Mouse (Mus musculus): ENCODE measurements around the gene Sgcd. TPM values are rescaled to one million over a fixed set of nuclear protein-coding genes. Genes with fewer than 3 reads are reported as not detected.

Sgcd gene
- polyA plus RNA-seq, 2 experiments from 2014 or later, result not detected

GRCm38 (mm10) chr11:47129992-47130391 is 858.8 kb downstream of the Sgcd start:
- ATAC-seq, result no peak

- ATAC-seq, result no peak
Observed at GRCm38 (mm10) chr11:47129166-47129565, 859.6 kb downstream of the Sgcd start.

GRCm38 (mm10) chr11:47128331-47128730 is 860.4 kb downstream of the Sgcd start:
- no peak for ATAC-seq

- ATAC-seq, result no peak
Observed at GRCm38 (mm10) chr11:47120874-47121273, 867.9 kb downstream of the Sgcd start.

- no peak for ATAC-seq
Observed at GRCm38 (mm10) chr11:47117896-47118295, 870.9 kb downstream of the Sgcd start.

GRCm38 (mm10) chr11:47114366-47114765 is 874.4 kb downstream of the Sgcd start:
- no peak for ATAC-seq

- no peak for ATAC-seq
Observed at GRCm38 (mm10) chr11:47113081-47113480, 875.7 kb downstream of the Sgcd start.

GRCm38 (mm10) chr11:47110314-47110713 is 878.5 kb downstream of the Sgcd start:
- no peak for ATAC-seq

GRCm38 (mm10) chr11:47107661-47108060 is 881.1 kb downstream of the Sgcd start:
- no peak for ATAC-seq

DNA sequence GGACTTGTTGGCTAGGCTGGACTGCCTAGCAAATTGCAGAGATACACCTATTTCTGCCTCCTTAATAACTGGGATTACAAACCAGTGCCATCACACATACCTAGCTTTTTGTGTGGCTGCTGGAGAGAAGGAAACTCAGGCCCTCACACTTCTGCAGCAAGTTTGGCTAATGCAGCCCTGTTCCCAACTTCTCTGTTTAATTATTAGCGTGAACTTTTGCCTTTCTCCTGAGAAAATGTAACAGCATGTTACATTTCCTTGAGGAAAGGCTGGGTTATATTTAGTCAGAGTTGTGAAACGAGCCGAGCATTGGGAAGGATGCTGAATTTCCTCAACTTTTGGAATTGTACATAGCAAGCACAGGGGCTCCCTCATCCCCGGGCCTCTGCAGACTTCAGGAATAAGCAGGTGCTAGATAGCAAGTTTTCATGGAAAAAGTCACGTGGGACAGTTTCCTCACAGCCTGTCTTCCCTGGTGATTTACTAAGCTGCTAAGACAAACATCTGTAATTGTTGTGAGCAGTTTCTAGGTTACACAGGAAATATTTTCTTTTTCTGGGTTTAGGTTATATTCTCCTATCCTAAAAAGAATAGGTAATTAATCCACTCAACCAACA is 895.4 kb downstream of the Sgcd start:
- no peak for ATAC-seq

DNA sequence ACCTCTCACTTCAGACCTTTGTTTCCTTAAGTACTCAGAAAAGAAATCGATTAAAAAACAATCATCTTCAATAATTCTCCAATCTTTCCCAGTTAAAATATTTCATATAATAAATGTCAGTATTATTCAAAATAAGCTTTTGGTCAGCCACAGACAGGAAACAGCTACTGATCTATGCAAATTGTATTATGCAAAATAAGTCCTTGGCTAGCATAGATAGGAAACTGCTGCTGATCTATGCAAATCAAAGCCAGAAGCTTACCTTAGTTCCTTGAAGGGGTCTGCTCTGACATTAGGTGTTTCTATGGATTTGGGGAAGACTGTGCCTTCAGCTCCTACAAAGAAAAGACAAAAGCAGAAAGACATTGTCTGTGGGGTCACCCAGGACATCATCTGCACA is 906.3 kb downstream of the Sgcd start:
- no peak for ATAC-seq

- no peak for ATAC-seq
Observed at GRCm38 (mm10) chr11:47073538-47073937, 915.2 kb downstream of the Sgcd start.

DNA sequence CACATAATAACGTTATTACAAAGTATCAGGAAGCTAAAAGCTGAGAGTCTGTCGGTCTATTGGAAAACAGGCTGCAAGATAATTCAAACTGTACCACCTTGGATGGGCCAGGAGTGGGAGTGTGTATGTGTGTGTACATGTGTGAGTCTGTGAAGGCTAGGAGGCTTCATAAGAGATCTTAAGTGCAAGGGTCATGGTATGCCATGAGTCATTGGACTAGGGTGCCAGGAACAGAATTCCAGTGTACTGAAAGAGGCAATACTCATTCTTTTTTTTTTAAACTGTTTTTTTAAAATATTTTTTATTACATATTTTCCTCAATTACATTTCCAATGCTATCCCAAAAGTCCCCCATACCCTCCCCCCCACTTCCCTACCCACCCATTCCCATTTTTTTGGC is 917.6 kb downstream of the Sgcd start:
- no peak for ATAC-seq

DNA sequence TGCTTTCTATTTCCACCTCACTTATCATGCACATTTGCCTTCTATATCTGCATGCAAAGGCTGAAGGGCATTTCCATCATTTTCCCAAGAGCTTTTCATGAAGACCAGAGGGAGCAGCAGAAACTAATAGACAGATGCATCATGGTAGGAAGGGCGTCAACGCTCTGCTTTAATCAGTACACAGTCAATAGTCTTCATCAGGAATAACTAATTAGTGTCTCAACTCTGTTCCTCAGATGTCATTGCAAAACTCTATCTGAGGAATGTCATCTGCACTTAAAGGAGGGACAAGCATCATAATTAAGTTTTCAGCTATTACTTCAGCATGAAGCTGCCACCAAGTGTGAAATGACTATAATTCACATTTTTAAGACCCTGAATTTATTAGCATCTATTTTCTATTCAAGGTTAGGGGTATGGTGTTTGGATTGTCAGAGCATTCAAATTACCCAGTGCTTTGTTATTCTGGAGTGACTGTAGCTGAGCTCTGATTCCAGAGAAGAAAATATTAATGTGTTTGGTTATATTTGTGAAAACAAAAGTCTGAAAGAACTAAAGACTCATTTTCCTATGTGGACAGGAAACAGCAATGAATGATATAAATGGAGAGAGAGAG is 918.9 kb downstream of the Sgcd start:
- ATAC-seq, result no peak

- no peak for ATAC-seq
Observed at GRCm38 (mm10) chr11:47063690-47064089, 925.1 kb downstream of the Sgcd start.

- ATAC-seq, result no peak
Observed at GRCm38 (mm10) chr11:47050390-47050789, 938.4 kb downstream of the Sgcd start.

- ATAC-seq, result no peak
Observed at GRCm38 (mm10) chr11:47049756-47050155, 939.0 kb downstream of the Sgcd start.

GRCm38 (mm10) chr11:47032318-47032717 is 956.5 kb downstream of the Sgcd start:
- ATAC-seq, result no peak

DNA sequence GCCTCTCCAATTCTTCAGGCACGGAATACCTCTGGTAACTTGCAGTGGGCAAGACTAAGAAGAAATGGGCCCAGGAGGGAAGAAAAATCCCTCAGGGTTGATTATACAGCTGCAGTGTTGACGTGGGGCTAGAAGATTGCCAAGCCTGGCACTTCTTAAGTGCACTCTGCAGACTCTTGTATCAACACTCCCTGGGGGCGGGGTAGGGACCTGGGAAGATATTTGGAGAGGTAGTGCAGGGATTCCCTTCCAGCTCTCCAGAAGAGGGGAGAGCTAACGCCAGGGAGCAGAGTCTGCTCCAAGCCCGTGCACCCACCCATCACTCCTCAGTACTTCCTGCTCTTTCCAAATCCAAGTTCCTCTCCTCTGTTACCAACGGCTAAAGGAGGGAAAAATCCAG is 967.9 kb downstream of the Sgcd start:
- ATAC-seq, result no peak

- ATAC-seq, result no peak
Observed at GRCm38 (mm10) chr11:47018139-47018538, 970.6 kb downstream of the Sgcd start.

DNA sequence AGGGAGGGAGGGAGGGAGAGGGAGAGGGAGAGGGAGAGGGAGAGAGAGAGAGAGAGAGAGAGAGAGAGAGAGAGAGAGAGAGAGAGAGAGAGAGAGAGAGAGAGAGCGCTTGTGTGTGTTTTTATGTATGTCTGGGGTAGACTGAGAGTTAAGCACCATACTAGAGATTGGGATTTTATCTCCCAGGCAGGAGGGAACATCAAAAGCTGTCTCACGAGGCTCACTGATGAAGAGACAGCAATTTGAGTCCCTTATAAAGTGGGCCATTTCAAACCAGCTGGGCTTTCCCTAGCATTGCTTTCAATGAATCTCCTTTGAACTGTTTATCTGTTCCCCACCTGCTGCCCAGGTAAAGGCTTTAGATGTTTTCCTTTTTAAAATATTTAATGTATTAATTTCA is 973.1 kb downstream of the Sgcd start:
- ATAC-seq, result no peak

- no peak for ATAC-seq
Observed at GRCm38 (mm10) chr11:47014278-47014677, 974.5 kb downstream of the Sgcd start.

DNA sequence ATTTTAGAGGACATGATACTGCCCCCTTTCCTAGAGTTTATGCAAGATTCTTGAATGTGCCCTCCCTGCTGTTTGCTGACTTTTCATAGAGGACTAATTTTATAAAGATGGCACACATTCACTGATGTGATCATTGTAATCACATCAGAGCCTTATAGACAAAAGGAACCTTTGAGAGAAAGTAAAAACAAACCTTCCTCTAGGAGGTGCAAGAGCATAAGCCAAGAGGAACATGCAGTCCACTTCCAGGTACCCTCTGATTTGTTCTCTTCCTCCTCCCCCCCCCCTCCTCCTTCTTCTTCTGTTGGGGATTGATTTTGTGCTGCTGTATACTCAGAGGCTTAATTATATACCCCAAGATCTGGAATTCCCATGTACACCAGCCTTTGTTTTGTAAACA is 978.6 kb downstream of the Sgcd start:
- ATAC-seq, result no peak

DNA sequence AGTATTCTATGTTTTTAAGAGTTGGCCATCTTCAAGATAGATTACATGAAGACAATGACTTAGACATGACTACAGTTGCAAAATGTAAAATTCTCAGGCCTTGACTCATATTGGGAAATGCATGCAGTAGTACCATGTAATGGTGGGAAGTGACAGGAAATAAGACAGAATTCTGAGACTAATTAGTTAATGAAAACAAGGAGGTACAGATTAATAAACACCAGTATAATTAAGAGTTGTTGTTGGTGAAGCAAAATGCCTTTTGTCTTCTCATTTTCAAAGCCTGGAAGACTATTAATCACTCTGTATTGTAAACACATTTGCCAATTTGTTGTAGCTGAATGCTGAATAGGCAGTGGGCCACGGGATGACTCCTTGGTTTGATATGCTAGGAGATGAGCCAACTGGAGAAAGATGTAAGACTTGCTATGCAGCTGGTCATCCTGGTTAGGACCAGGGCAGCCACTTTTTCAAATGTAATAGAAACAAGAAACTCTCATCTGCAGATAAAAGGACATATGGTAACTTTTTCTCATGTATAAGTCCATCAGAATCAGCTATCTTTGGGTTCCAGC is 983.4 kb downstream of the Sgcd start:
- no peak for ATAC-seq

Measured in activated CD4-positive, CD25-positive, alpha-beta regulatory T cell, adult 4 months (primary cell).